Mouse (Mus musculus): ENCODE results near the gene Papln. TPM values are rescaled to one million over a fixed set of nuclear protein-coding genes. Genes with fewer than 3 reads are reported as not detected.

Papln gene
- total RNA-seq, 1 experiment = 0.62 TPM

DNA sequence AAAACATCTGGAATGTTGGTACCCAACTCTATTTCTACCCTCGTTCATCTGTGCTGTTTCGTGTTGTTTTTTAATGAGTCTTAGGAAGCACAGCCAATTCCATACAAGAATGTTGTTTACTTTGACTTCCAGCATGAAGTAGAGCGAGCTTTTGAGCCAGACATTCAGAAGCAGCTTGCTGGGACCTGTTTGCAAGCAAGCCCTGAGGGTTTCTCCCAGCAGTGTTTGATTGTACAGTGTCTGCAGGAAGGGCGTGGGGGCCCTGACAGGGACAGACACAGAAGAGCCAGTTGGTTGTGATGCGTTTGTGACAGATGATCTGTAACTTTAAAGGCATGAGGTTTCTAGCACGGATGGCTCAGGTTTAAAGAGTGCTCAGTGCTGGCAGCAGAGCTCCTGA is 42.2 kb upstream of the Papln start:
- Histone ChIP-seq H3K27ac (ENCODE audit: insufficient read depth, low read depth, low read length, poor library complexity, severe bottlenecking) (peak overlapping the region; percentile 59; the same call in 1 of the 2 replicates), H3K36me3 (ENCODE audit: control insufficient read depth, insufficient read depth, low read length, poor library complexity, severe bottlenecking) (peaks cover 17% of the 10 kb centered on the region), H3K9me3 (ENCODE audit: control insufficient read depth, insufficient read depth, low read depth, low read length) (no peaks in the 10 kb centered on the region), H3K4me1 (ENCODE audit: control insufficient read depth in 2 of 2, insufficient read depth in 2 of 2, low read length in 2 of 2, poor library complexity in 1 of 2) (peaks cover 0 to 3% of the 10 kb centered on the region in 2 experiments; a peak in 1 of 4 replicates), H3K4me3 (ENCODE audit: insufficient read depth in 1 of 2, low read depth in 1 of 2, low read length in 2 of 2, poor library complexity in 1 of 2, severe bottlenecking in 1 of 2) (no peak overlapping the region), H3K9ac (ENCODE audit: insufficient read depth, low read depth, low read length, poor library complexity, severe bottlenecking) (no peak overlapping the region; the same call in 1 of the 2 replicates)
- DNase-seq (ENCODE audit: low read depth, low spot score) = peak; percentile 11
- in situ Hi-C loops (cut with MboI; ENCODE audit: low sequenced_read_pairs in 2 of 2, unreplicated experiment in 2 of 2) = no loop called here
- TF ChIP-seq ZC3H11A (IDR thresholded peaks at IDR 0.05; ENCODE audit: borderline replicate concordance, low read depth, low read length) (no peak), HCFC1 (IDR thresholded peaks at IDR 0.05; ENCODE audit: borderline replicate concordance, insufficient read depth, low read length) (no peak), CHD2 (IDR thresholded peaks at IDR 0.05; ENCODE audit: low read depth, low read length) (no peak), MAFK (IDR thresholded peaks at IDR 0.05; ENCODE audit: insufficient read depth, low read depth, low read length) (no peak), ZNF384 (IDR thresholded peaks at IDR 0.05; ENCODE audit: low read depth, low read length) (no peak)

GRCm38 (mm10) chr12:83723037-83723436 is 40.4 kb upstream of the Papln start:
- Histone ChIP-seq H3K4me3 (ENCODE audit: insufficient read depth in 1 of 2, low read depth in 1 of 2, low read length in 2 of 2, poor library complexity in 1 of 2, severe bottlenecking in 1 of 2) (no peak overlapping the region), H3K36me3 (ENCODE audit: control insufficient read depth, insufficient read depth, low read length, poor library complexity, severe bottlenecking) (peaks cover 14% of the 10 kb centered on the region), H3K9me3 (ENCODE audit: control insufficient read depth, insufficient read depth, low read depth, low read length) (no peaks in the 10 kb centered on the region), H3K9ac (ENCODE audit: insufficient read depth, low read depth, low read length, poor library complexity, severe bottlenecking) (no peak overlapping the region), H3K4me1 (ENCODE audit: control insufficient read depth in 2 of 2, insufficient read depth in 2 of 2, low read length in 2 of 2, poor library complexity in 1 of 2) (peaks cover 0 to 3% of the 10 kb centered on the region in 2 experiments; a peak in 1 of 4 replicates), H3K27ac (ENCODE audit: insufficient read depth, low read depth, low read length, poor library complexity, severe bottlenecking) (no peak overlapping the region)
- in situ Hi-C loops (cut with MboI; ENCODE audit: low sequenced_read_pairs in 2 of 2, unreplicated experiment in 2 of 2) = no loop called here
- TF ChIP-seq MAFK (IDR thresholded peaks at IDR 0.05; ENCODE audit: insufficient read depth, low read depth, low read length) = no peak
- no peak for DNase-seq (ENCODE audit: low read depth, low spot score)

DNA sequence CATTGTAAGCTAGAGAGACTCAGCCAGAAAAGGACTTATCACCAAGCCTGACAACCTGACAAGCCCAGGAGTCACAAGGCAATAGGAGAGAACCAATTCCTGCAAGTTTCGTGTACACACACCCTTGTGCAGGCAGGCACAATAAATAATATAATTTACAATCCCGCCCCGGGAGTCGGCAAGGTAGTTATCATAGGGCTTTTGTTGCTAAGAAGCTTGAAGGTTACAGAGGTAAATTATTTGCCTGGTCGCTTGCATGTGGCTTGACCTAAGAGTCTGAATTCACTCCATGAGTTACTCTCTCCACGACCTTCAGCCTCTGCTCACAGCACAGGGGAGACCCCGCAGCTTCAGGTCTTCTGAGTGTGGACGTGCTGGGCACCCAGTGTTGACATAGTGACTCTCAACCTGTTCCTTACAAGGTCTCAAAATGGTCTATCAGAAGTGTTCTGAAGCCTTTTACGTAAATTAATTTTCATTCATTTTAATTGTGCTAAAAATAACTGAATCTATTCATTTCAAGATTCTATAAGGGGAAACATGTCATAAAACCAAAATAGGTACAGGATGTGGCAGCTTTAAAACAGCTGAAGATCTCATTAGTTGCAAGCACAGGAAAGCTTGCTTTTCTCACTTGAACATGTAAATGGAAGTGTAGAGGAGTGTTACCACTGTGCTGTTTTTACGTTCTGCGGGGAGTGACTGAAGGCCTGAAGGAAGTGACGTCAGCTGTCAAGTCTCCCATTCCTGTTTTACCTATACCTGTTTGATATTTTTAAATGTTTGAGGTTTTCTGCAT is 36.7 kb upstream of the Papln start:
- no peaks in the 10 kb centered on the region for H3K4me1 ChIP-seq (ENCODE audit: control insufficient read depth in 2 of 2, insufficient read depth in 2 of 2, low read length in 2 of 2, poor library complexity in 1 of 2)
- no peak for DNase-seq (ENCODE audit: low read depth, low spot score)
- TF ChIP-seq ZNF384 (IDR thresholded peaks at IDR 0.05; ENCODE audit: low read depth, low read length) (no peak), HCFC1 (IDR thresholded peaks at IDR 0.05; ENCODE audit: borderline replicate concordance, insufficient read depth, low read length) (no peak), MAFK (IDR thresholded peaks at IDR 0.05; ENCODE audit: insufficient read depth, low read depth, low read length) (no peak), ZC3H11A (IDR thresholded peaks at IDR 0.05; ENCODE audit: borderline replicate concordance, low read depth, low read length) (no peak), CHD2 (IDR thresholded peaks at IDR 0.05; ENCODE audit: low read depth, low read length) (no peak)
- in situ Hi-C loops (cut with MboI; ENCODE audit: low sequenced_read_pairs in 2 of 2, unreplicated experiment in 2 of 2) = no loop called here
- peaks cover 34% of the 10 kb centered on the region for H3K36me3 ChIP-seq (ENCODE audit: control insufficient read depth, insufficient read depth, low read length, poor library complexity, severe bottlenecking)
- H3K4me3 ChIP-seq (ENCODE audit: insufficient read depth in 1 of 2, low read depth in 1 of 2, low read length in 2 of 2, poor library complexity in 1 of 2, severe bottlenecking in 1 of 2) = no peak overlapping the region
- no peak overlapping the region for H3K9ac ChIP-seq (ENCODE audit: insufficient read depth, low read depth, low read length, poor library complexity, severe bottlenecking)
- H3K9me3 ChIP-seq (ENCODE audit: control insufficient read depth, insufficient read depth, low read depth, low read length) = no peaks in the 10 kb centered on the region
- H3K27ac ChIP-seq (ENCODE audit: insufficient read depth, low read depth, low read length, poor library complexity, severe bottlenecking) = no peak overlapping the region

DNA sequence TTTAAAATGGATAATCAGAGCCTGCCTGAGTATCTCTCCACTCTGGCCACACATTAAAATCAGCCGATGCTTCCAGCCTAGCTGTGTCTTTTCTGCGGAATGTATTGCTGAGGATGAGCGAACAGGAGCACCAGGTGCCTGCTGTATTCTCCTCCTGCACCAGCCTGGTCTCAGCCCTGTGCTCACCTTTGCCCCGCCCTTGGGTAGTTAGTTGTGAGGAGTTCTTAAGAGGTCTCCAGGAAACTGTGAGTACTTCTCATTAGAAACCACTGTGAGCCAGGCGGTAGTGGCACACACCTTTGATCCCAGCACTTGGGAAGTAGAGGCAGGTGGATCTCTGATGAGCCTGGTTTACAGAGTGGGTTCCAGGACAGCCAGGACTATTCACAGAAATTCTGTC is 31.2 kb upstream of the Papln start:
- peaks cover 36% of the 10 kb centered on the region for H3K36me3 ChIP-seq (ENCODE audit: control insufficient read depth, insufficient read depth, low read length, poor library complexity, severe bottlenecking)

More for the DNA sequence above, 31.2 kb upstream of the Papln start:
- Histone ChIP-seq H3K9ac (ENCODE audit: insufficient read depth, low read depth, low read length, poor library complexity, severe bottlenecking) (no peak overlapping the region), H3K4me3 (ENCODE audit: insufficient read depth in 1 of 2, low read depth in 1 of 2, low read length in 2 of 2, poor library complexity in 1 of 2, severe bottlenecking in 1 of 2) (no peak overlapping the region), H3K27ac (ENCODE audit: insufficient read depth, low read depth, low read length, poor library complexity, severe bottlenecking) (no peak overlapping the region), H3K4me1 (ENCODE audit: control insufficient read depth in 2 of 2, insufficient read depth in 2 of 2, low read length in 2 of 2, poor library complexity in 1 of 2) (peaks cover 0 to 2% of the 10 kb centered on the region in 2 experiments; a peak in 1 of 4 replicates), H3K9me3 (ENCODE audit: control insufficient read depth, insufficient read depth, low read depth, low read length) (no peaks in the 10 kb centered on the region)
- no peak for TF ChIP-seq HCFC1 (IDR thresholded peaks at IDR 0.05; ENCODE audit: borderline replicate concordance, insufficient read depth, low read length)
- TF ChIP-seq ZC3H11A (IDR thresholded peaks at IDR 0.05; ENCODE audit: borderline replicate concordance, low read depth, low read length) = no peak
- TF ChIP-seq CHD2 (IDR thresholded peaks at IDR 0.05; ENCODE audit: low read depth, low read length) = no peak
- no peak for TF ChIP-seq ZNF384 (IDR thresholded peaks at IDR 0.05; ENCODE audit: low read depth, low read length)
- no peak for TF ChIP-seq MAFK (IDR thresholded peaks at IDR 0.05; ENCODE audit: insufficient read depth, low read depth, low read length)
- in situ Hi-C loops (cut with MboI; ENCODE audit: low sequenced_read_pairs in 2 of 2, unreplicated experiment in 2 of 2) = no loop called here
- DNase-seq (ENCODE audit: low read depth, low spot score) = no peak

All from ES-E14 (cell line).